Mouse (Mus musculus) adrenal gland, adult 2 months (tissue): Measurements from ENCODE around the gene Dsn1. TPM values are rescaled to one million over a fixed set of nuclear protein-coding genes. Genes with fewer than 3 reads are reported as not detected.

ENCODE experiments used
- DNase-seq: peaks from one replicate; pipeline ENCODE4 v3.0.0; 2021
- polyA plus RNA-seq: library from polyadenylated mRNA; depleted of rRNA; stranded (reverse); fragments of >200 nt; gene quantifications from 2 replicates; pipeline ENCODE4 v1.2.3, GENCODE M21; 2012; rRNA removed
- total RNA-seq, 2 experiments: library from RNA; stranded (reverse); gene quantifications; 2 replicates each; pipeline ENCODE4 v1.2.3; 2021

Gene Dsn1
- total and polyA plus RNA-seq, 3 experiments: 0.76 to 6.3 (median 4.1) TPM

DNA sequence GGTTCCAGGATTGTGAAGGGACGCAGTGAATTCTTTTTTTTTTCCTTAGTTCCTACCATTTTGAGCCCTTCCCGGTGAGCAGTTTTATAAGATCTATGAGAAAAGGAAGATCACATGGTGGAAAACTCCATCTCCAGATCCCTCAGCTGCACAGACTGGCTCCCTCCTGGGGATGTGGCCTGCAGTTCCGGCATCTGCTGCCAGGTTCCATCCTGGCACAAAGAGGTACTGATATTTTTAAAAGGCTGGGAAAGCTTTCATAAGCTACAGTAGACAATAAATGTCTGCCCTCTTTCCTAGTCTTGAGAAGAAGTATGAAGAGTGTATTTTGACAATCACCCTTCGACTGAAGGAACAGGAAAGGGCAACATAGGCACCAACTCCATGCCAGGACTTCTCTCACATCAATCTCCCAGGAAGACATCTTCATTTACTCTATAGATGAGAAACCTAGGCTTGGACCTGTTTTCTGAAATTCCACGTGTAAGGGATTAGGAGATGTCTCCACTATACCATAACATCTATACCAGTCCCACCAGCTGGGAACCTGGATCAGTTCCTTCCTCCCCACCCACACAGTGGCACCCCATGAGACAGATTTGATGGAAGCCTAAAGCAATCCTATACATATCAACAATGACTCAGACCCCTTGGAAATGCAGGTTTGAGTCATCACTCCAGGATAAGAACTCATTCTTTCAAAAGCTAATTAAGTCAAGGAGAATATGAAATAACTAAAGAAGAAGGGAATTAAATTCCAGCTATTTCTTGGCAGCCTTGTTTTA is 33.4 kb downstream of the Dsn1 start:
- no peak for DNase-seq

DNA sequence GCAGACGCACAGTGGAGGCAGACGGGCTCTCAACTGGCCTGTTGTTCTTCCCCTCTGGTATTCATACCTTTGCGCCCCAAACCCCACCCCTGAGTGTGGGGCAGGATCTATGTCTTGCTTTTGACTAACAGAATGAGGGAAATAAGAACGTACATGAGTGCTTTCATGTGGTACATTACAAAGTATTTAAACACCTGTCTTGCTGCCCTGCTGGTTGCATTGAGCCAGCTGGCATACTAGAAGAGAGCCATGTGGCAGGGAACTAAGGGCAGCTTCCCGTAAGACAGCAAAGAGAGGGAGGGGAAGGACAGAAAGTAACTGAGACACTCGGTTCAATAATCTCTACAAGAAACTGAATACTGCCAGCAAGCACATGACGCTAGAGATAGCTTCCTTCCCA is 36.7 kb downstream of the Dsn1 start:
- no peak for DNase-seq

GRCm38 (mm10) chr2:156968501-156968900 is 38.5 kb downstream of the Dsn1 start:
- no peak for DNase-seq

- DNase-seq: no peak
Observed at GRCm38 (mm10) chr2:156967388-156967787, 39.6 kb downstream of the Dsn1 start.

DNA sequence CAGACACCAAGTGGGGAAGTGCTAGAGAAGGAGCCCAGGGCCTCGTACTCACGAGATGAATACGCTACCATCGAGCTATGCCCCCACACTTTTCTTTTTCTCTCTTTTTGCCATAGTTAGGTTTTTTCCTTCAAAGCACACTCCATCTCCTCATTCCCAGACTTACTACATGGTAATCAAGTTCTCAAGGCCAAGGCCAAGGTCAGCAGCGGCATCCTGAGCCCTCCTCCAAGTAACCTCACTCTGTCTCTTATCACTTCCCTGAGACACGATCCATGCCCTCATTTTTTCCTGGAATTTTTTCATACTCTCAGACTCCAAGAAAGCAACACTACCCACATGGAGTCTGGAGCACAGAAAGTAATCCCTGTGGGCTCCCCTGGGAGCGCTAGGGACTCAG is 43.1 kb downstream of the Dsn1 start:
- DNase-seq: peak; percentile 33

GRCm38 (mm10) chr2:156958496-156959252 is 48.3 kb downstream of the Dsn1 start:
- DNase-seq: no peak

DNA sequence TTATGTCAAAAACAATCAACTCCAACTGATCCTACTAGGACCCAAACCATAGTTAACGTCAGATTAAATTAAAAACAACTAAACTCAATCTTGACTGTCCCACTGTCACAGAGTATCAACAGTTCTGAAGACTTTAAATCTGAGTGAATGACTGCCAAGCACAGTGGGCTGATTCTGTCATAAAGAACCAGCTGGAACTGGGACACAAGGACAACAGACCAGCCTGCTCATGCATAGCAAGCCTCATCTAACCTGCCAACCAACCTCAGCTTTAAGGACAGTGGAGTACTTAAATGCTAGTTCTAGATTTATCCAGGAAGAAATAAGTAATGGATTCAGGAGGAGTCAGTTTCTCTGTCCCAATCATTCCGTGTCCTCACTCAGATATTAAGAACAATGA is 49.9 kb downstream of the Dsn1 start:
- DNase-seq: no peak

- no peak for DNase-seq
Observed at GRCm38 (mm10) chr2:156956306-156956705, 50.6 kb downstream of the Dsn1 start.

- no peak for DNase-seq
Observed at GRCm38 (mm10) chr2:156954463-156954862, 52.5 kb downstream of the Dsn1 start.

GRCm38 (mm10) chr2:156951301-156952094 is 55.5 kb downstream of the Dsn1 start:
- no peak for DNase-seq

GRCm38 (mm10) chr2:156950816-156951215 is 56.1 kb downstream of the Dsn1 start:
- DNase-seq: no peak

Other genes starting within 250 kb of the Dsn1 start
- 10 to 100 TPM; 74.9 to 85.2 TPM for gene Myl9, start 231.7 kb downstream of the Dsn1 start, total RNA-seq
- gene Myl9, start 231.7 kb downstream of the Dsn1 start, polyA plus RNA-seq: 44.0 and 48.0 TPM in 2 replicates
- gene Tgif2, start 167.1 kb downstream of the Dsn1 start, total RNA-seq: 1 to 10 TPM; 1.8 to 4.3 TPM
- 5.5 and 8.5 TPM in 2 replicates for gene Tgif2, start 167.1 kb downstream of the Dsn1 start, polyA plus RNA-seq
- 1 to 10 TPM; 2.5 to 3.4 TPM for gene 4930518I15Rik, start 149.2 kb downstream of the Dsn1 start, total RNA-seq
- gene 4930518I15Rik, start 149.2 kb downstream of the Dsn1 start, polyA plus RNA-seq: 0.68 and 0.98 TPM in 2 replicates
- 100 to 1,000 TPM; 285 to 311 TPM for gene Rab5if, start 144.0 kb downstream of the Dsn1 start, total RNA-seq
- gene Rab5if, start 144.0 kb downstream of the Dsn1 start, polyA plus RNA-seq: 324 and 358 TPM in 2 replicates
- gene Sla2, start 120.0 kb downstream of the Dsn1 start, total RNA-seq: not detected
- 0.09 and 0.15 TPM in 2 replicates for gene Sla2, start 120.0 kb downstream of the Dsn1 start, polyA plus RNA-seq
- 10 to 100 TPM; 68.0 to 72.5 TPM for gene Ndrg3, start 15.1 kb downstream of the Dsn1 start, total RNA-seq
- 37.7 and 41.7 TPM in 2 replicates for gene Ndrg3, start 15.1 kb downstream of the Dsn1 start, polyA plus RNA-seq
- 10 to 100 TPM; 30.9 to 36.6 TPM for gene Soga1, start 72.1 kb upstream of the Dsn1 start, total RNA-seq
- gene Soga1, start 72.1 kb upstream of the Dsn1 start, polyA plus RNA-seq: 31.1 and 33.1 TPM in 2 replicates
- not detected for gene Tldc2, start 79.9 kb upstream of the Dsn1 start, total RNA-seq
- 0.19 TPM in 1 of 2 replicates, not detected in the other for gene Tldc2, start 79.9 kb upstream of the Dsn1 start, polyA plus RNA-seq
- gene Samhd1, start 128.1 kb upstream of the Dsn1 start, total RNA-seq: 10 to 100 TPM; 23.0 to 26.8 TPM
- 11.7 and 13.4 TPM in 2 replicates for gene Samhd1, start 128.1 kb upstream of the Dsn1 start, polyA plus RNA-seq
- gene Rbl1, start 197.4 kb upstream of the Dsn1 start, total RNA-seq: 1 to 10 TPM; 3.7 to 5.6 TPM
- gene Rbl1, start 197.4 kb upstream of the Dsn1 start, polyA plus RNA-seq: 1.6 and 1.7 TPM in 2 replicates